Mouse (Mus musculus): ENCODE results near the gene Depp1. TPM values are rescaled to one million over a fixed set of nuclear protein-coding genes. Genes with fewer than 3 reads are reported as not detected.

Depp1 gene
- polyA plus RNA-seq, 1 experiment from 2014 or later: 23.7 TPM

GRCm38 (mm10) chr6:116679563-116680288 is 29.3 kb downstream of the Depp1 start:
- no peak overlapping the region for H3K4me2 ChIP-seq (ENCODE audit: low read depth, low read length)
- no peak overlapping the region for H3K4me3 ChIP-seq (ENCODE audit: low read depth, low read length)
- DNase-seq (ENCODE audit: low spot score) (no peak), ATAC-seq (ENCODE audit: low read depth) (no peak)
- no peaks in the 10 kb centered on the region for H3K4me1 ChIP-seq (ENCODE audit: control insufficient read depth, insufficient read depth, low read length)
- H3K9me3 ChIP-seq (ENCODE audit: control insufficient read depth, low read length): no peaks in the 10 kb centered on the region
- no peak overlapping the region for H3K9ac ChIP-seq (ENCODE audit: low read depth, low read length)
- H3K36me3 ChIP-seq (ENCODE audit: control insufficient read depth, insufficient read depth, low read length): no peaks in the 10 kb centered on the region
- H3K27ac ChIP-seq (replicated peaks; ENCODE audit: low read depth, low read length): no peak overlapping the region
- WGBS: 73% methylated on average over 5 of the region's 5 CpGs
- no peaks in the 10 kb centered on the region for H3K27me3 ChIP-seq (replicated peaks; ENCODE audit: control insufficient read depth, insufficient read depth, low read length)

GRCm38 (mm10) chr6:116682317-116682716 is 31.9 kb downstream of the Depp1 start:
- no peaks in the 10 kb centered on the region for H3K9me3 ChIP-seq (ENCODE audit: control insufficient read depth, low read length)
- 34% methylated on average over 6 of the region's 6 CpGs for WGBS
- no peak for DNase-seq (ENCODE audit: low spot score)
- H3K4me2 ChIP-seq (ENCODE audit: low read depth, low read length): no peak overlapping the region
- no peaks in the 10 kb centered on the region for H3K36me3 ChIP-seq (ENCODE audit: control insufficient read depth, insufficient read depth, low read length)
- H3K27me3 ChIP-seq (replicated peaks; ENCODE audit: control insufficient read depth, insufficient read depth, low read length): no peaks in the 10 kb centered on the region
- no peak overlapping the region for H3K9ac ChIP-seq (ENCODE audit: low read depth, low read length)
- H3K4me1 ChIP-seq (ENCODE audit: control insufficient read depth, insufficient read depth, low read length): no peaks in the 10 kb centered on the region
- no peak overlapping the region for H3K4me3 ChIP-seq (ENCODE audit: low read depth, low read length)
- no peak for ATAC-seq (ENCODE audit: low read depth)
- no peak overlapping the region for H3K27ac ChIP-seq (replicated peaks; ENCODE audit: low read depth, low read length)

GRCm38 (mm10) chr6:116693639-116694038 is 43.2 kb downstream of the Depp1 start:
- Histone ChIP-seq H3K4me1 (ENCODE audit: control insufficient read depth, insufficient read depth, low read length) (no peaks in the 10 kb centered on the region), H3K9ac (ENCODE audit: low read depth, low read length) (no peak overlapping the region), H3K9me3 (ENCODE audit: control insufficient read depth, low read length) (no peaks in the 10 kb centered on the region), H3K27me3 (replicated peaks; ENCODE audit: control insufficient read depth, insufficient read depth, low read length) (no peaks in the 10 kb centered on the region), H3K4me3 (ENCODE audit: low read depth, low read length) (no peak overlapping the region), H3K36me3 (ENCODE audit: control insufficient read depth, insufficient read depth, low read length) (no peaks in the 10 kb centered on the region), H3K27ac (replicated peaks; ENCODE audit: low read depth, low read length) (no peak overlapping the region), H3K4me2 (ENCODE audit: low read depth, low read length) (no peak overlapping the region)
- no peak for ATAC-seq (ENCODE audit: low read depth)
- WGBS: 80% methylated on average over 4 of the region's 4 CpGs
- DNase-seq (ENCODE audit: low spot score): no peak

DNA sequence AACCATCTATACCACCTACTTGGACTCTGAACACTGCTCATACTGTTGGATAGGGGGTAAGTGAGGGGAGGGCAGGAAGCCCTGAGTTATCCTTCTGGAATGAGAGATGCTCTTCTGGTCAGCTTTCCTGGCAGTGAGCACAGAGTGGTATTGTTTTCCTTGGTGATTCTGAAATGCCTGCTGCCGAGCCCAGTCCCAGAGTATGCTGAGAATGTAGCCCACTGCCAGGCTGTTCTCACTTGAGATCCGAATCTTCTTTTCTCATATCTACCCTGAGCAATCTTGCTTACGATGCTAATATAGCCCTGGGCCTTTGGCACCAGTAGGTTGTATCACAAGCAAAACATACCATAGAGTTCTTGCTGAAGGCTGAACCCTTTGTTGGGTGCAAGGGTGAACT is 43.9 kb downstream of the Depp1 start:
- H3K9ac ChIP-seq (ENCODE audit: low read depth, low read length): no peak overlapping the region
- no peak for DNase-seq (ENCODE audit: low spot score)
- H3K4me1 ChIP-seq (ENCODE audit: control insufficient read depth, insufficient read depth, low read length): no peaks in the 10 kb centered on the region
- no peak overlapping the region for H3K4me2 ChIP-seq (ENCODE audit: low read depth, low read length)
- H3K27me3 ChIP-seq (replicated peaks; ENCODE audit: control insufficient read depth, insufficient read depth, low read length): no peaks in the 10 kb centered on the region
- 62% methylated on average over 3 of the region's 3 CpGs for WGBS
- H3K27ac ChIP-seq (replicated peaks; ENCODE audit: low read depth, low read length): no peak overlapping the region
- H3K36me3 ChIP-seq (ENCODE audit: control insufficient read depth, insufficient read depth, low read length): no peaks in the 10 kb centered on the region
- ATAC-seq (ENCODE audit: low read depth): no peak
- H3K9me3 ChIP-seq (ENCODE audit: control insufficient read depth, low read length): no peaks in the 10 kb centered on the region
- H3K4me3 ChIP-seq (ENCODE audit: low read depth, low read length): no peak overlapping the region

GRCm38 (mm10) chr6:116697413-116697812 is 47.0 kb downstream of the Depp1 start:
- no peaks in the 10 kb centered on the region for H3K9me3 ChIP-seq (ENCODE audit: control insufficient read depth, low read length)
- DNase-seq (ENCODE audit: low spot score): no peak
- no peak overlapping the region for H3K4me3 ChIP-seq (ENCODE audit: low read depth, low read length)
- 37% methylated on average over 2 of the region's 2 CpGs for WGBS
- no peak for ATAC-seq (ENCODE audit: low read depth)
- no peaks in the 10 kb centered on the region for H3K36me3 ChIP-seq (ENCODE audit: control insufficient read depth, insufficient read depth, low read length)
- H3K9ac ChIP-seq (ENCODE audit: low read depth, low read length): no peak overlapping the region
- H3K4me1 ChIP-seq (ENCODE audit: control insufficient read depth, insufficient read depth, low read length): no peaks in the 10 kb centered on the region
- no peak overlapping the region for H3K27ac ChIP-seq (replicated peaks; ENCODE audit: low read depth, low read length)
- H3K27me3 ChIP-seq (replicated peaks; ENCODE audit: control insufficient read depth, insufficient read depth, low read length): no peaks in the 10 kb centered on the region
- H3K4me2 ChIP-seq (ENCODE audit: low read depth, low read length): no peak overlapping the region

DNA sequence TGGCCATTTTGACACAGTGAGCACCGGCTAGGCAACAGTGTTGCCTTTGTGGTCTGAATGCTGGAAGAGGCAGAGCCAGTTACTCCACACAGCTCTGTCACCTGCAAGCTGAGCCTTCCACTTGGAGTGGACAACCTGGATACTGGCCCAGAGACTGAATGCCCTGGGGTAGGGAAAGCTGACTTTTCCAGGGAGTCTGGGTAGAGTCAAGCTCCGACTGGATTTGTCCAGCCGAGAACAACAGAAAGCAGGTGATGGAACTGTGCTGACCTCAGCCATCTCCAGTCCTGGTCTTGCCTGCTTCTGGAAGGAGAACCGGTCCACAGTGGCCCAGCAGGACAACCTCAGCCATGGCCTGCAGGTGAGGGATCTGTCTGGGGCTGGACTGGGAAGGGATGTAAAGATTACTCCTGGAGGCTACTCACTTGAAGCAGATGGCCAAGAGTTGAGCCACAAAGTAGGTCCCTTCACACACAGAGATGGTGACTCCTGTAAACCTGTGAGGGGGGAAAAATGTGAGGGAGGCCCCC is 47.6 kb downstream of the Depp1 start:
- Histone ChIP-seq H3K4me3 (ENCODE audit: low read depth, low read length) (no peak overlapping the region), H3K27ac (replicated peaks; ENCODE audit: low read depth, low read length) (no peak overlapping the region), H3K36me3 (ENCODE audit: control insufficient read depth, insufficient read depth, low read length) (no peaks in the 10 kb centered on the region), H3K4me2 (ENCODE audit: low read depth, low read length) (no peak overlapping the region), H3K4me1 (ENCODE audit: control insufficient read depth, insufficient read depth, low read length) (no peaks in the 10 kb centered on the region), H3K9me3 (ENCODE audit: control insufficient read depth, low read length) (no peaks in the 10 kb centered on the region), H3K9ac (ENCODE audit: low read depth, low read length) (no peak overlapping the region), H3K27me3 (replicated peaks; ENCODE audit: control insufficient read depth, insufficient read depth, low read length) (no peaks in the 10 kb centered on the region)
- no peak for DNase-seq (ENCODE audit: low spot score)
- no peak for ATAC-seq (ENCODE audit: low read depth)
- WGBS: 86% methylated on average over 4 of the region's 4 CpGs

- DNase-seq (ENCODE audit: low spot score) (no peak), ATAC-seq (ENCODE audit: low read depth) (no peak)
- H3K9ac ChIP-seq (ENCODE audit: low read depth, low read length): no peak overlapping the region
- H3K36me3 ChIP-seq (ENCODE audit: control insufficient read depth, insufficient read depth, low read length): no peaks in the 10 kb centered on the region
- H3K4me1 ChIP-seq (ENCODE audit: control insufficient read depth, insufficient read depth, low read length): no peaks in the 10 kb centered on the region
- no peak overlapping the region for H3K4me2 ChIP-seq (ENCODE audit: low read depth, low read length)
- no peak overlapping the region for H3K27ac ChIP-seq (replicated peaks; ENCODE audit: low read depth, low read length)
- no peaks in the 10 kb centered on the region for H3K9me3 ChIP-seq (ENCODE audit: control insufficient read depth, low read length)
- no peaks in the 10 kb centered on the region for H3K27me3 ChIP-seq (replicated peaks; ENCODE audit: control insufficient read depth, insufficient read depth, low read length)
- H3K4me3 ChIP-seq (ENCODE audit: low read depth, low read length): no peak overlapping the region
Observed at GRCm38 (mm10) chr6:116700821-116701220, 50.4 kb downstream of the Depp1 start.

Data from embryonic facial prominence, embryonic 14.5 days (tissue).